Comparison of ENCODE assay signal across 18 mouse cellular contexts in the genomic region with DNA sequence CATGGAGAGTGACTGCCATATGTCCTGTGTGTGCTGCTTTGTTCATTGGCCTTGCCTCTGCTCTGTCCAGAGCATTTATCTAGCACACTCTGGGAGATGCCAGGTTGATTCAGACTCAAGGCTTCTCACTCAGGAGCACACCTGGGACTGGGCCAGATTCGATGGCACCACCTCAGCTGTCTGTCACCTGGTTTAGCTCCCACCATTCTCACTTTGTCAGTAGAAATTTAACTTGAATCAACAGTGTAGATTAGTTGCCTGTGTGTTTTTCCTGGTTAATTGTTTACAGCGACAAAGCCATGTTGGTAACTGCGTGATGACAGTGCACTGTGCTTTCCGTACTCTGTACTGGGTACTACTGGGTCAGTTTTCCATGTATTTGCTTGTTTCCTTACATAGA. TPM values are rescaled to one million over a fixed set of nuclear protein-coding genes. Genes with fewer than 3 reads are reported as not detected.
DNase-seq lines count a peak whose midpoint lies in the region; ATAC-seq and TF ChIP-seq lines count a peak whose summit lies in the region.
"Had no signal": no experiment of that assay in that cellular context is flagged by ENCODE, and none has a peak within 500 bp of the region (broad histone marks: within the 10 kb centered on the region; RNA-seq: fewer than 3 reads in every experiment).

No protein-coding gene starts in this region.

- no peak overlapping the region for H3K4me2 ChIP-seq in kidney, postnatal 0 days (ENCODE audit: low read length)
- no peak overlapping the region for H3K4me2 ChIP-seq in liver, postnatal 0 days (ENCODE audit: low read depth, low read length)
- H3K4me2 ChIP-seq: forebrain, embryonic 15.5 days; heart, embryonic 12.5 days; neural tube, embryonic 13.5 days had no signal

- no peak for TF ChIP-seq CTCF in kidney, adult 2 months (conservative IDR thresholded peaks at IDR 0.05; ENCODE audit: insufficient read depth, insufficient read length, low read depth, low read length)
- no peak for TF ChIP-seq CTCF in kidney, postnatal 0 days (IDR thresholded peaks at IDR 0.05; ENCODE audit: low read depth)
- TF ChIP-seq CTCF in liver, postnatal 0 days (IDR thresholded peaks at IDR 0.05; ENCODE audit: low read depth), result no peak

- H3K9ac ChIP-seq in kidney, postnatal 0 days (ENCODE audit: low read depth, low read length), result no peak overlapping the region
- no peak overlapping the region for H3K9ac ChIP-seq in liver, postnatal 0 days (replicated peaks)
- H3K9ac ChIP-seq: forebrain, embryonic 15.5 days; heart, embryonic 12.5 days; neural tube, embryonic 13.5 days had no signal

- no peak for TF ChIP-seq POLR2A in kidney, adult 2 months (IDR thresholded peaks at IDR 0.05; ENCODE audit: low read depth, low read length)

- H3K36me3 ChIP-seq in kidney, adult 2 months (ENCODE audit: control insufficient read depth, insufficient read depth, low read length), result no peaks in the 10 kb centered on the region; the same call in 1 of the 2 replicates
- 0 out of 2 replicates have a peak, but pooled peaks cover 16% of the 10 kb centered on the region for H3K36me3 ChIP-seq in kidney, postnatal 0 days (ENCODE audit: insufficient read depth, low read length)
- H3K36me3 ChIP-seq in liver, postnatal 0 days (replicated peaks; ENCODE audit: insufficient read depth, low read length), result peaks cover 7% of the 10 kb centered on the region; the same call in 1 of the 2 replicates

- H3K4me1 ChIP-seq in kidney, adult 2 months (ENCODE audit: control insufficient read depth, insufficient read depth, low read length), result peaks cover 36% of the 10 kb centered on the region; the same call in 1 of the 2 replicates
- H3K4me1 ChIP-seq in kidney, postnatal 0 days (replicated peaks; ENCODE audit: insufficient read depth, low read length), result no peaks in the 10 kb centered on the region
- H3K4me1 ChIP-seq in liver, postnatal 0 days (ENCODE audit: insufficient read depth), result peaks cover 7% of the 10 kb centered on the region
- H3K4me1 ChIP-seq: neural tube, embryonic 13.5 days had no signal

- intact Hi-C loops in left cerebral cortex, postnatal 4 days (cut with DNase I), result no loop called here

- no peaks in the 10 kb centered on the region for H3K27me3 ChIP-seq in kidney, adult 2 months (replicated peaks; ENCODE audit: control insufficient read depth, insufficient read depth, low read length)
- H3K27me3 ChIP-seq in kidney, postnatal 0 days (ENCODE audit: insufficient read depth, low read length), result no peaks in the 10 kb centered on the region
- no peaks in the 10 kb centered on the region for H3K27me3 ChIP-seq in liver, postnatal 0 days (ENCODE audit: insufficient read depth, low read length)
- H3K27me3 ChIP-seq: forebrain, embryonic 15.5 days; heart, embryonic 12.5 days; neural tube, embryonic 13.5 days had no signal

- 55% methylated on average over 4 of the region's 4 CpGs for WGBS in kidney, adult 2 months
- WGBS in kidney, postnatal 0 days, result 77% methylated on average over 4 of the region's 4 CpGs
- WGBS in liver, postnatal 0 days (ENCODE audit: insufficient replicate concordance), result 56% methylated on average over 4 of the region's 4 CpGs

- H3K9me3 ChIP-seq in kidney, postnatal 0 days (replicated peaks; ENCODE audit: low read length), result no peaks in the 10 kb centered on the region
- no peaks in the 10 kb centered on the region for H3K9me3 ChIP-seq in liver, postnatal 0 days (ENCODE audit: low read length)
- H3K9me3 ChIP-seq: forebrain, embryonic 15.5 days; heart, embryonic 12.5 days; neural tube, embryonic 13.5 days had no signal

- H3K27ac ChIP-seq in kidney, adult 2 months (ENCODE audit: insufficient read depth, low read depth, low read length), result peak overlapping the region; percentile 98
- peak overlapping the region; percentile 67; the same call in 1 of the 2 replicates for H3K27ac ChIP-seq in kidney, postnatal 0 days
- peak overlapping the region; percentile 85 for H3K27ac ChIP-seq in liver, postnatal 0 days (ENCODE audit: low read depth)
- H3K27ac ChIP-seq: forebrain, embryonic 15.5 days; neural tube, embryonic 13.5 days had no signal

- ATAC-seq in kidney, postnatal 0 days (replicated peaks; ENCODE audit: low FRiP score, low read depth), result peak; percentile 89
- ATAC-seq in liver, postnatal 0 days, result peak; percentile 87
- ATAC-seq: forebrain, embryonic 15.5 days had no signal

- H3K4me3 ChIP-seq in kidney, adult 2 months (ENCODE audit: insufficient read depth, low read depth, low read length), result no peak overlapping the region
- no peak overlapping the region for H3K4me3 ChIP-seq in kidney, postnatal 0 days (replicated peaks; ENCODE audit: low read depth, low read length)
- H3K4me3 ChIP-seq in liver, postnatal 0 days (ENCODE audit: low read depth, low read length), result no peak overlapping the region
- H3K4me3 ChIP-seq: erythroblast, embryonic 14.5 days; forebrain, embryonic 15.5 days; heart, embryonic 12.5 days; neural tube, embryonic 13.5 days had no signal

- TF ChIP-seq EP300 in liver, postnatal 0 days (IDR thresholded peaks at IDR 0.05; ENCODE audit: low read depth), result 0 out of 2 replicates have a peak, but pooled peaks have one; percentile 35

- DNase-seq in left cerebral cortex, postnatal 4 days, result peak; percentile 50
- DNase-seq in left cerebral cortex, adult 9 months (ENCODE audit: low spot score in 2 of 2), result no peak
- peak; percentile 91 for DNase-seq in kidney, adult 2 months
- DNase-seq in kidney, postnatal 0 days (ENCODE audit: low spot score), result peak; percentile 15
- peak; percentile 56 for DNase-seq in liver, postnatal 0 days
- no peak for DNase-seq in thymus, postnatal 0 days (ENCODE audit: low spot score)
- DNase-seq in thymus, postnatal 36 days, result no peak
- DNase-seq: adrenal gland, postnatal 14 days; cerebellum, adult 11-12 months; heart, postnatal 4 days; layer of hippocampus, adult 9-11 months; lung, adult 18-20 months had no signal

RNA-seq across cellular contexts. Expression of gene Aqp8, which starts 42.1 kb away (rescaled TPM):
- total RNA-seq in left cerebral cortex, postnatal 4 days (2021), result not detected
- polyA plus RNA-seq in kidney, adult 2 months (2012; rRNA removed), result 1.1 TPM in 2 replicates
- 0.56 and 0.99 TPM in 2 replicates for polyA plus RNA-seq in kidney, postnatal 0 days (2015; fragmentation: Nextera tagmentation; extraction: Ambion mirVana)
- 24.6 and 29.3 TPM in 2 replicates for polyA plus RNA-seq in liver, postnatal 0 days (2015; fragmentation: Nextera tagmentation; extraction: Ambion mirVana)
- 0.18 and 0.23 TPM in 2 replicates for polyA plus RNA-seq in thymus, postnatal 0 days (2015; fragmentation: Nextera tagmentation; extraction: Ambion mirVana)
- total RNA-seq: common myeloid progenitor, adult 5-6 weeks; left cerebral cortex, postnatal 10 days had no signal
- polyA plus RNA-seq: erythroblast, embryonic 14.5 days; forebrain, embryonic 15.5 days; neural tube, embryonic 13.5 days had no signal

RNA-seq across cellular contexts. Expression of gene Arhgap17, which starts 50.3 kb away (rescaled TPM):
- 10 to 100 TPM; 13.1 to 17.0 TPM for total RNA-seq in left cerebral cortex, postnatal 4 days (2021)
- 20.0 and 21.0 TPM in 2 replicates for polyA plus RNA-seq in kidney, adult 2 months (2012; rRNA removed)
- 17.6 TPM in 2 replicates for polyA plus RNA-seq in kidney, postnatal 0 days (2015; fragmentation: Nextera tagmentation; extraction: Ambion mirVana)
- polyA plus RNA-seq in liver, postnatal 0 days (2015; fragmentation: Nextera tagmentation; extraction: Ambion mirVana), result 6.0 and 6.8 TPM in 2 replicates
- polyA plus RNA-seq in thymus, postnatal 0 days (2015; fragmentation: Nextera tagmentation; extraction: Ambion mirVana), result 9.6 and 11.7 TPM in 2 replicates

RNA-seq across cellular contexts. Expression of gene Lcmt1, which starts 50.4 kb away (rescaled TPM):
- 10 to 100 TPM; 87.9 to 93.3 TPM for total RNA-seq in left cerebral cortex, postnatal 4 days (2021)
- 26.9 and 29.9 TPM in 2 replicates for polyA plus RNA-seq in kidney, adult 2 months (2012; rRNA removed)
- 57.0 and 58.2 TPM in 2 replicates for polyA plus RNA-seq in kidney, postnatal 0 days (2015; fragmentation: Nextera tagmentation; extraction: Ambion mirVana)
- polyA plus RNA-seq in liver, postnatal 0 days (2015; fragmentation: Nextera tagmentation; extraction: Ambion mirVana), result 10.8 and 12.2 TPM in 2 replicates
- 50.4 and 51.1 TPM in 2 replicates for polyA plus RNA-seq in thymus, postnatal 0 days (2015; fragmentation: Nextera tagmentation; extraction: Ambion mirVana)

Comparison
In these comparisons a context has a peak if more than half of its experiments do, and no peak if none do; other contexts are left out.
1. DNase-seq: peak in left cerebral cortex, postnatal 4 days (single experiment), kidney, adult 2 months (single experiment), kidney, postnatal 0 days (single experiment) and liver, postnatal 0 days (single experiment); none in left cerebral cortex, adult 9 months (0 of 2), thymus, postnatal 0 days (single experiment) and thymus, postnatal 36 days (0 of 2).
2. RNA of gene Aqp8, which starts 42.1 kb away (polyA plus RNA-seq): 24.6 to 29.3 TPM in liver, postnatal 0 days; 1.1 TPM in kidney, adult 2 months, 0.56 to 0.99 TPM in kidney, postnatal 0 days and 0.18 to 0.23 TPM in thymus, postnatal 0 days; every median in the first group is over 10 times any median in the second.
3. Peak in every context shown above with its lines, with median percentiles within 50 percentile points of each other: H3K27ac ChIP-seq.